Mouse (Mus musculus): ENCODE data around the gene Clba1.

DNA sequence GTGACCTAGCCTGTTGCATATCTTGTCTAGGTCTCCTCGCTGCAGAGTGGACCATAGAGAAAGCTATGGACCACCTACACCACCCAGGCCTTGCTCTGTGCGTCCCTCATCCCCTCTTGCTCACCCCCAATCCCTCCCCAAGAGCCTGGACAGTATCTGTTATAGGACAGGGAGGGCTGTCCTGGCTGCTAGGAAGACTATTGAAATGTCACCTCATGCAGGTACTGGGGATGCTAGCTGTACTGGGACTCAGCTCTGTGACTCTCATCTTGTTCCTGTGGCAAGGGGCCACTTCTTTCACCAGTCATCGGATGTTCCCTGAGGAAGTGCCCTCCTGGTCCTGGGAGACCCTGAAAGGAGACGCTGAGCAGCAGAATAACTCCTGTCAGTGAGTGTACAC is 45.6 kb upstream of the Clba1 start:
- TF ChIP-seq POLR2A (IDR thresholded peaks at IDR 0.05; ENCODE audit: borderline replicate concordance, extremely low read depth, low read depth, low read length) (no peak), CTCF (IDR thresholded peaks at IDR 0.05; ENCODE audit: insufficient read depth, low read length) (no peak)

All from lung, adult 2 months (tissue).